Mouse (Mus musculus) heart, adult 2 months (tissue): Measurements from ENCODE around the gene Cspg4. TPM values are rescaled to one million over a fixed set of nuclear protein-coding genes. Genes with fewer than 3 reads are reported as not detected.
A peak's percentile ranks its signal among the peaks of the same experiment; 100 is the strongest.

Experiments used
- DNase-seq, 2 experiments: peaks; one replicate each; pipeline ENCODE4 v3.0.0; 2021
- H3K27ac ChIP-seq: fragments of 200-600 bp; 2 replicates; pipeline ENCODE4 v1.8.1; 2022
- H3K27me3 ChIP-seq: fragments of 200-500 bp; 2 replicates; pipeline ENCODE4 v1.6.1; 2012; ENCODE audit warnings: mild to moderate bottlenecking, low read length, inconsistent platforms, mixed read lengths; ENCODE audit not compliant: control insufficient read depth, insufficient read depth
- H3K36me3 ChIP-seq: fragments of 200-500 bp; 2 replicates; pipeline ENCODE4 v1.6.1; 2012; ENCODE audit warnings: low read length, inconsistent platforms; ENCODE audit not compliant: control insufficient read depth, insufficient read depth
- H3K4me1 ChIP-seq: fragments of 200-500 bp; 2 replicates; pipeline ENCODE4 v1.6.1; 2011; ENCODE audit warnings: low read length; ENCODE audit not compliant: control insufficient read depth, insufficient read depth
- H3K4me3 ChIP-seq: fragments of 200-600 bp; 2 replicates; pipeline ENCODE4 v1.8.1; 2022
- H3K79me2 ChIP-seq: fragments of 200-500 bp; replicated peaks from 2 replicates; pipeline ENCODE4 v1.6.1; 2012; ENCODE audit warnings: mild to moderate bottlenecking, inconsistent platforms, low read length, moderate library complexity, mixed read lengths; ENCODE audit not compliant: control insufficient read depth, insufficient read depth
- H3K9ac ChIP-seq: fragments of 200-500 bp; 2 replicates; pipeline ENCODE4 v1.6.1; 2012; ENCODE audit warnings: low read depth, mild to moderate bottlenecking, control low read depth, inconsistent platforms, low read length, mixed read lengths
- CTCF ChIP-seq: fragments of 200-600 bp; IDR thresholded peaks from 2 replicates; pipeline ENCODE4 v1.8.1; 2022; ENCODE audit warnings: antibody characterized with exemption, mild to moderate bottlenecking, moderate library complexity
- EP300 ChIP-seq: fragments of 200-500 bp; IDR thresholded peaks from 2 replicates; pipeline ENCODE4 v1.6.1; 2011; ENCODE audit warnings: low read depth, low read length, control low read depth; ENCODE audit not compliant: insufficient read depth
- POLR2A ChIP-seq: fragments of 200-500 bp; IDR thresholded peaks from 2 replicates; pipeline ENCODE4 v1.6.1; 2011; ENCODE audit warnings: mild to moderate bottlenecking, low read depth, low read length, control low read depth; ENCODE audit not compliant: insufficient read depth
- WGBS: fragments of 180-500 bp; shearing (Covaris S2); methylation state at CpG from one replicate; pipeline ENCODE4 v1.1.7; 2018; 5-methylcytosine and 5-hydroxymethylcytosine counted together
- intact Hi-C: fragments of 180-260 bp; cut with DNase I; formaldehyde crosslinking; loops from one replicate; pipeline ENCODE4 v1.15.1; 2025
- polyA plus RNA-seq: library from polyadenylated mRNA; depleted of rRNA; stranded (reverse); fragments of >200 nt; gene quantifications from 2 replicates; pipeline ENCODE4 v1.2.3, GENCODE M21; 2012
- total RNA-seq, 2 experiments: library from RNA; stranded (reverse); gene quantifications; 2 replicates each; pipeline ENCODE4 v1.2.3; 2021

Gene Cspg4
- total and polyA plus RNA-seq, 3 experiments, result 12.7 to 15.7 (median 13.7) TPM

- no peaks in the 10 kb centered on the region for H3K36me3 ChIP-seq
- DNase-seq, result peak in 1 of 2 experiments; percentile 36
These were observed 29.2 kb downstream of the Cspg4 start for GRCm38 (mm10) chr9:56894006-56894405.

GRCm38 (mm10) chr9:56896779-56897178 is 31.9 kb downstream of the Cspg4 start:
- H3K9ac ChIP-seq, result no peak overlapping the region
- H3K4me1 ChIP-seq, result peaks cover 4% of the 10 kb centered on the region
- DNase-seq, result no peak
- no peak overlapping the region for H3K27ac ChIP-seq
- TF ChIP-seq POLR2A (no peak), CTCF (no peak), EP300 (no peak)
- intact Hi-C loops, result no loop called here
- 89% methylated on average over 12 of the region's 12 CpGs for WGBS
- H3K4me3 ChIP-seq, result no peak overlapping the region
- H3K36me3 ChIP-seq, result no peaks in the 10 kb centered on the region
- H3K79me2 ChIP-seq, result no peaks in the 10 kb centered on the region
- H3K27me3 ChIP-seq, result no peaks in the 10 kb centered on the region

More at GRCm38 (mm10) chr9:56894006-56894405, 29.2 kb downstream of the Cspg4 start:
- Histone ChIP-seq H3K4me1 (0 out of 2 replicates have a peak, but pooled peaks cover 1% of the 10 kb centered on the region), H3K9ac (no peak overlapping the region), H3K27ac (no peak overlapping the region), H3K4me3 (no peak overlapping the region), H3K79me2 (no peaks in the 10 kb centered on the region), H3K27me3 (peaks cover 2% of the 10 kb centered on the region; the same call in 1 of the 2 replicates)
- WGBS, result 11% methylated on average over 3 of the region's 3 CpGs
- TF ChIP-seq CTCF (peak; percentile 49), EP300 (no peak)
- intact Hi-C loops, result no loop called here

GRCm38 (mm10) chr9:56899409-56899808 is 34.6 kb downstream of the Cspg4 start:
- no peaks in the 10 kb centered on the region for H3K79me2 ChIP-seq
- DNase-seq, result no peak
- 0 out of 2 replicates have a peak, but pooled peaks have one; percentile 16 for TF ChIP-seq POLR2A
- no peak for TF ChIP-seq EP300
- H3K9ac ChIP-seq, result no peak overlapping the region
- intact Hi-C loops, result no loop called here
- peaks cover 4% of the 10 kb centered on the region for H3K4me1 ChIP-seq
- no peak overlapping the region for H3K27ac ChIP-seq
- no peak overlapping the region for H3K4me3 ChIP-seq
- WGBS, result 79% methylated on average over 11 of the region's 11 CpGs
- no peaks in the 10 kb centered on the region for H3K36me3 ChIP-seq
- H3K27me3 ChIP-seq, result no peaks in the 10 kb centered on the region

- Histone ChIP-seq H3K4me3 (no peak overlapping the region), H3K4me1 (peaks cover 4% of the 10 kb centered on the region), H3K9ac (no peak overlapping the region), H3K79me2 (no peaks in the 10 kb centered on the region), H3K36me3 (no peaks in the 10 kb centered on the region), H3K27me3 (no peaks in the 10 kb centered on the region), H3K27ac (no peak overlapping the region)
- DNase-seq, result no peak
- intact Hi-C loops, result no loop called here
- TF ChIP-seq CTCF (0 out of 2 replicates have a peak, but pooled peaks have one; percentile 24), EP300 (no peak)
These were observed 35.2 kb downstream of the Cspg4 start for GRCm38 (mm10) chr9:56900060-56900459.

GRCm38 (mm10) chr9:56900571-56900970 is 35.7 kb downstream of the Cspg4 start:
- 17% methylated on average over 9 of the region's 9 CpGs for WGBS
- TF ChIP-seq EP300 (no peak), POLR2A (no peak), CTCF (no peak)
- H3K9ac ChIP-seq, result no peak overlapping the region
- H3K4me1 ChIP-seq, result peaks cover 4% of the 10 kb centered on the region
- DNase-seq, result no peak
- H3K27me3 ChIP-seq, result no peaks in the 10 kb centered on the region
- H3K79me2 ChIP-seq, result no peaks in the 10 kb centered on the region
- intact Hi-C loops, result no loop called here
- H3K36me3 ChIP-seq, result no peaks in the 10 kb centered on the region
- H3K27ac ChIP-seq, result no peak overlapping the region
- no peak overlapping the region for H3K4me3 ChIP-seq

GRCm38 (mm10) chr9:56901187-56901586 is 36.4 kb downstream of the Cspg4 start:
- no peak for DNase-seq
- WGBS, result 43% methylated on average over 8 of the region's 8 CpGs
- no peak overlapping the region for H3K27ac ChIP-seq
- TF ChIP-seq CTCF (no peak), POLR2A (no peak), EP300 (no peak)
- no peaks in the 10 kb centered on the region for H3K27me3 ChIP-seq
- H3K9ac ChIP-seq, result no peak overlapping the region
- no peaks in the 10 kb centered on the region for H3K79me2 ChIP-seq
- no peak overlapping the region for H3K4me3 ChIP-seq
- H3K4me1 ChIP-seq, result peaks cover 4% of the 10 kb centered on the region
- no peaks in the 10 kb centered on the region for H3K36me3 ChIP-seq
- intact Hi-C loops, result no loop called here
